Mouse (Mus musculus) limb, embryonic 11.5 days (tissue): Measurements from ENCODE around the gene Zfp882. TPM values are rescaled to one million over a fixed set of nuclear protein-coding genes. Genes with fewer than 3 reads are reported as not detected.
"Not testable (repeated sequence)": the region's sequence is repeated elsewhere in the genome, so short reads cannot be mapped to it uniquely, and the experiment has no call there.

Experiments
- ATAC-seq: fragments of 200-750 bp; cut with Nextera tagmentation; 2 replicates; pipeline ENCODE4 v1.8.0; 2017; ENCODE audit warnings: low read depth; ENCODE audit not compliant: insufficient number of reproducible peaks, low FRiP score, low TSS enrichment
- DNase-seq: peaks from one replicate; pipeline ENCODE4 v3.0.0-alpha.2; 2015; ENCODE audit warnings: low spot score
- H3K27ac ChIP-seq: fragments of 300-500 bp; sonication (generic); replicated peaks from 2 replicates; pipeline ENCODE4 v1.5.1; 2014; ENCODE audit warnings: low read depth, mild to moderate bottlenecking, low read length
- H3K27me3 ChIP-seq: fragments of 300-500 bp; sonication (generic); 2 replicates; pipeline ENCODE4 v1.6.1; 2014; ENCODE audit warnings: mild to moderate bottlenecking, low read length, mixed read lengths; ENCODE audit not compliant: control insufficient read depth, insufficient read depth
- H3K36me3 ChIP-seq: fragments of 300-500 bp; sonication (generic); 2 replicates; pipeline ENCODE4 v1.6.1; 2014; ENCODE audit warnings: mild to moderate bottlenecking, low read length, moderate library complexity, mixed read lengths; ENCODE audit not compliant: control insufficient read depth, insufficient read depth
- H3K4me1 ChIP-seq: fragments of 300-500 bp; sonication (generic); 2 replicates; pipeline ENCODE4 v1.6.1; 2014; ENCODE audit warnings: low read length, mixed read lengths; ENCODE audit not compliant: control insufficient read depth, insufficient read depth
- H3K4me2 ChIP-seq: fragments of 300-500 bp; sonication (generic); 2 replicates; pipeline ENCODE4 v1.6.1; 2014; ENCODE audit warnings: low read depth, mild to moderate bottlenecking, moderate library complexity; ENCODE audit not compliant: severe bottlenecking
- H3K4me3 ChIP-seq: fragments of 300-500 bp; sonication (generic); 2 replicates; pipeline ENCODE4 v1.5.1; 2014; ENCODE audit warnings: low read depth, low read length
- H3K9ac ChIP-seq: fragments of 300-500 bp; sonication (generic); 2 replicates; pipeline ENCODE4 v1.6.1; 2014; ENCODE audit warnings: mild to moderate bottlenecking, low read length
- H3K9me3 ChIP-seq: fragments of 300-500 bp; sonication (generic); 2 replicates; pipeline ENCODE4 v1.6.1; 2016; ENCODE audit warnings: low read length; ENCODE audit not compliant: control insufficient read depth
- WGBS: fragments of 180-500 bp; shearing (Covaris S2); extraction: QIAGEN DNeasy Blood & Tissue Kit; methylation state at CpG from one replicate; pipeline ENCODE4 v1.1.7; 2014; 5-methylcytosine and 5-hydroxymethylcytosine counted together
- polyA plus RNA-seq: library from polyadenylated mRNA; unstranded; fragments of >200 nt; fragmentation: Nextera tagmentation; extraction: Ambion mirVana; gene quantifications from 2 replicates; pipeline ENCODE4 v1.2.1, GENCODE M21; 2014

The Zfp882 gene
- 5.4 and 6.7 TPM in 2 replicates for polyA plus RNA-seq

GRCm38 (mm10) chr8:71908309-71909261 is at the start of gene Zfp882, which contains the start of gene Zfp617:
TSS of gene Zfp882 (plus strand) at chr8:71908608.
TSS of gene Zfp617 (plus strand) at chr8:71908635.
- H3K9ac ChIP-seq, result peak within 1 kb of the TSS; percentile 95
- H3K36me3 ChIP-seq, result no peaks in the 10 kb centered on the region
- no peaks in the 10 kb centered on the region for H3K27me3 ChIP-seq
- H3K4me2 ChIP-seq, result peak within 1 kb of the TSS; percentile 45
- no peaks in the 10 kb centered on the region for H3K4me1 ChIP-seq
- 8% methylated on average over 47 of the region's 47 CpGs for WGBS
- no peaks in the 10 kb centered on the region for H3K9me3 ChIP-seq
- peak within 1 kb of the TSS; percentile 66 for H3K4me3 ChIP-seq
- peak; percentile 92 for ATAC-seq
- DNase-seq, result peak; percentile 89
- H3K27ac ChIP-seq, result peak within 1 kb of the TSS; percentile 93

GRCm38 (mm10) chr8:71861551-71861950 is 46.9 kb upstream of the Zfp882 start:
- WGBS, result 84% methylated on average over 1 of the region's 1 CpGs
- H3K27ac ChIP-seq, DNase-seq, H3K4me3 ChIP-seq, ATAC-seq, H3K4me2 ChIP-seq, H3K27me3 ChIP-seq, H3K9me3 ChIP-seq, H3K9ac ChIP-seq, H3K4me1 ChIP-seq, H3K36me3 ChIP-seq: not testable (repeated sequence)

- not testable (repeated sequence) for H3K4me1 ChIP-seq, H3K9ac ChIP-seq, H3K27me3 ChIP-seq, H3K27ac ChIP-seq, H3K9me3 ChIP-seq, DNase-seq, ATAC-seq, H3K4me2 ChIP-seq, H3K36me3 ChIP-seq, H3K4me3 ChIP-seq
Observed at GRCm38 (mm10) chr8:71862038-71862437, 46.4 kb upstream of the Zfp882 start.

- Histone ChIP-seq H3K27ac (no peak within 1 kb of the TSS), H3K4me2 (peak within 1 kb of the TSS; percentile 91), H3K9me3 (peaks cover 3% of the 10 kb centered on the region; the same call in 1 of the 2 replicates), H3K4me1 (no peaks in the 10 kb centered on the region), H3K27me3 (no peaks in the 10 kb centered on the region), H3K4me3 (peak within 1 kb of the TSS; percentile 61), H3K36me3 (peaks cover 8% of the 10 kb centered on the region; the same call in 1 of the 2 replicates), H3K9ac (peak within 1 kb of the TSS; percentile 91)
- 8% methylated on average over 45 of the region's 45 CpGs for WGBS
- ATAC-seq, result peak; percentile 87
- peak; percentile 68 for DNase-seq
Observed at GRCm38 (mm10) chr8:71881618-71882274, 26.7 kb upstream of the Zfp882 start, which contains the start of gene Zfp709. TSS of gene Zfp709 (plus strand) at chr8:71882019.

GRCm38 (mm10) chr8:71900666-71901065 is 7.7 kb upstream of the Zfp882 start:
- DNase-seq, H3K4me3 ChIP-seq, H3K4me2 ChIP-seq, H3K27me3 ChIP-seq, H3K9me3 ChIP-seq, H3K4me1 ChIP-seq, ATAC-seq, H3K36me3 ChIP-seq, H3K27ac ChIP-seq, H3K9ac ChIP-seq: not testable (repeated sequence)
- 49% methylated on average over 11 of the region's 11 CpGs for WGBS

GRCm38 (mm10) chr8:71903084-71903483 is 5.3 kb upstream of the Zfp882 start:
- WGBS, result 82% methylated on average over 1 of the region's 1 CpGs
- not testable (repeated sequence) for H3K4me2 ChIP-seq, H3K9me3 ChIP-seq, H3K9ac ChIP-seq, ATAC-seq, H3K4me1 ChIP-seq, H3K36me3 ChIP-seq, H3K27me3 ChIP-seq, H3K4me3 ChIP-seq, H3K27ac ChIP-seq, DNase-seq

GRCm38 (mm10) chr8:71906809-71907208 is 1.6 kb upstream of the Zfp882 start:
- no peaks in the 10 kb centered on the region for H3K9me3 ChIP-seq
- no peaks in the 10 kb centered on the region for H3K4me1 ChIP-seq
- no peaks in the 10 kb centered on the region for H3K36me3 ChIP-seq
- no peak overlapping the region for H3K4me2 ChIP-seq
- no peak overlapping the region for H3K9ac ChIP-seq
- DNase-seq, result no peak
- no peak for ATAC-seq
- no peaks in the 10 kb centered on the region for H3K27me3 ChIP-seq
- H3K4me3 ChIP-seq, result no peak overlapping the region
- H3K27ac ChIP-seq, result no peak overlapping the region
- WGBS, result 89% methylated on average over 1 of the region's 1 CpGs

- Histone ChIP-seq H3K36me3 (no peaks in the 10 kb centered on the region), H3K9ac (no peak overlapping the region; the same call in 1 of the 2 replicates), H3K4me1 (no peaks in the 10 kb centered on the region), H3K27me3 (no peaks in the 10 kb centered on the region), H3K4me2 (peak overlapping the region; percentile 45; the same call in 1 of the 2 replicates), H3K9me3 (no peaks in the 10 kb centered on the region), H3K4me3 (peak overlapping the region; percentile 66; the same call in 1 of the 2 replicates), H3K27ac (peak overlapping the region; percentile 93; the same call in 1 of the 2 replicates)
- WGBS, result 94% methylated on average over 5 of the region's 5 CpGs
- ATAC-seq (peak; percentile 4; the same call in 1 of the 2 replicates), DNase-seq (no peak)
Observed at GRCm38 (mm10) chr8:71907798-71908257, 580 bp upstream of the Zfp882 start.
